Mouse (Mus musculus) forebrain, embryonic 14.5 days (tissue): ENCODE results near the gene Htr2c. TPM values are rescaled to one million over a fixed set of nuclear protein-coding genes. Genes with fewer than 3 reads are reported as not detected.

Experiments used
- ATAC-seq: fragments of 200-750 bp; cut with Nextera tagmentation; 2 replicates; pipeline ENCODE4 v1.8.0; 2017; ENCODE audit warnings: mild to moderate bottlenecking, moderate library complexity
- DNase-seq: peaks from one replicate; pipeline ENCODE4 v3.0.0-alpha.2; 2015; ENCODE audit warnings: low spot score
- H3K27ac ChIP-seq: fragments of 300-500 bp; sonication (generic); 2 replicates; pipeline ENCODE4 v1.5.1; 2014; ENCODE audit warnings: low read depth, mild to moderate bottlenecking, control low read depth, low read length, moderate library complexity
- H3K27me3 ChIP-seq: fragments of 300-500 bp; sonication (generic); replicated peaks from 2 replicates; pipeline ENCODE4 v1.6.1; 2014; ENCODE audit warnings: low read length, control low read depth, mixed read lengths; ENCODE audit not compliant: control insufficient read depth, insufficient read depth
- H3K36me3 ChIP-seq: fragments of 300-500 bp; sonication (generic); 2 replicates; pipeline ENCODE4 v1.6.1; 2014; ENCODE audit warnings: low read length, control low read depth; ENCODE audit not compliant: control insufficient read depth, insufficient read depth
- H3K4me1 ChIP-seq: fragments of 300-500 bp; sonication (generic); 2 replicates; pipeline ENCODE4 v1.6.1; 2014; ENCODE audit warnings: antibody characterized with exemption, low read length, control low read depth; ENCODE audit not compliant: control insufficient read depth, insufficient read depth
- H3K4me2 ChIP-seq: fragments of 300-500 bp; sonication (generic); 2 replicates; pipeline ENCODE4 v1.6.1; 2014; ENCODE audit warnings: mild to moderate bottlenecking, control low read depth, low read length
- H3K4me3 ChIP-seq: fragments of 300-500 bp; sonication (generic); 2 replicates; pipeline ENCODE4 v1.5.1; 2014; ENCODE audit warnings: low read depth, low read length, control low read depth
- H3K9ac ChIP-seq: fragments of 300-500 bp; sonication (generic); 2 replicates; pipeline ENCODE4 v1.6.1; 2014; ENCODE audit warnings: mild to moderate bottlenecking, low read length, control low read depth, moderate library complexity
- H3K9me3 ChIP-seq: fragments of 300-500 bp; sonication (generic); replicated peaks from 2 replicates; pipeline ENCODE4 v1.6.1; 2016; ENCODE audit warnings: low read length, control low read depth, mixed read lengths; ENCODE audit not compliant: control insufficient read depth
- WGBS: fragments of 180-500 bp; shearing (Covaris S2); extraction: QIAGEN DNeasy Blood & Tissue Kit; methylation state at CpG from one replicate; pipeline ENCODE4 v1.1.7; 2014; 5-methylcytosine and 5-hydroxymethylcytosine counted together
- polyA plus RNA-seq: library from polyadenylated mRNA; unstranded; fragments of >200 nt; fragmentation: Nextera tagmentation; extraction: Ambion mirVana; gene quantifications from 2 replicates; pipeline ENCODE4 v1.2.1, GENCODE M21; 2014

Gene Htr2c
- polyA plus RNA-seq = 5.8 and 6.1 TPM in 2 replicates

- H3K4me2 ChIP-seq = peak within 1 kb of the TSS; percentile 69
- no peak within 1 kb of the TSS for H3K27ac ChIP-seq
- no peaks in the 10 kb centered on the region for H3K36me3 ChIP-seq
- WGBS = 39% methylated on average over 27 of the region's 27 CpGs
- no peaks in the 10 kb centered on the region for H3K9me3 ChIP-seq
- H3K9ac ChIP-seq = peak within 1 kb of the TSS; percentile 25; the same call in 1 of the 2 replicates
- peak within 1 kb of the TSS; percentile 36 for H3K4me3 ChIP-seq
- H3K4me1 ChIP-seq = no peaks in the 10 kb centered on the region
- ATAC-seq = peak; percentile 89
- peak; percentile 42 for DNase-seq
- peaks cover 8% of the 10 kb centered on the region; the same call in 1 of the 2 replicates for H3K27me3 ChIP-seq
Measured at GRCm38 (mm10) chrX:146962258-146962913, at the start of gene Htr2c. Gene Htr2c (plus strand): TSS chrX:146962513.

- no peaks in the 10 kb centered on the region for H3K36me3 ChIP-seq
- no peak overlapping the region for H3K9ac ChIP-seq
- H3K9me3 ChIP-seq = no peaks in the 10 kb centered on the region
- H3K27me3 ChIP-seq = no peaks in the 10 kb centered on the region
- no peak overlapping the region for H3K4me2 ChIP-seq
- H3K4me1 ChIP-seq = no peaks in the 10 kb centered on the region
- H3K27ac ChIP-seq = no peak overlapping the region
- ATAC-seq = no peak
- H3K4me3 ChIP-seq = no peak overlapping the region
- no peak for DNase-seq
- WGBS = 65% methylated on average over 1 of the region's 1 CpGs
Measured at GRCm38 (mm10) chrX:146928251-146928650, 34.1 kb upstream of the Htr2c start.

- no peak for ATAC-seq
Measured at GRCm38 (mm10) chrX:146936332-146936731, 26.0 kb upstream of the Htr2c start.

GRCm38 (mm10) chrX:146946216-146946886, 16.0 kb upstream of the Htr2c start:
- Histone ChIP-seq H3K4me1 (no peaks in the 10 kb centered on the region), H3K9ac (no peak overlapping the region), H3K36me3 (no peaks in the 10 kb centered on the region), H3K27me3 (no peaks in the 10 kb centered on the region), H3K4me2 (no peak overlapping the region), H3K27ac (no peak overlapping the region), H3K9me3 (no peaks in the 10 kb centered on the region), H3K4me3 (no peak overlapping the region)
- ATAC-seq (no peak), DNase-seq (no peak)
- WGBS = 85% methylated on average over 2 of the region's 2 CpGs

More at GRCm38 (mm10) chrX:146936332-146936731, 26.0 kb upstream of the Htr2c start:
- Histone ChIP-seq H3K36me3 (no peaks in the 10 kb centered on the region), H3K4me1 (no peaks in the 10 kb centered on the region), H3K9ac (no peak overlapping the region), H3K4me2 (no peak overlapping the region), H3K27me3 (no peaks in the 10 kb centered on the region), H3K4me3 (no peak overlapping the region), H3K27ac (no peak overlapping the region), H3K9me3 (no peaks in the 10 kb centered on the region)
- DNase-seq = no peak

- H3K27me3 ChIP-seq = no peaks in the 10 kb centered on the region
- no peak overlapping the region for H3K4me2 ChIP-seq
- no peaks in the 10 kb centered on the region for H3K9me3 ChIP-seq
- no peaks in the 10 kb centered on the region for H3K4me1 ChIP-seq
- no peak overlapping the region for H3K9ac ChIP-seq
- H3K4me3 ChIP-seq = no peak overlapping the region
- H3K27ac ChIP-seq = no peak overlapping the region
- H3K36me3 ChIP-seq = no peaks in the 10 kb centered on the region
- ATAC-seq (no peak), DNase-seq (no peak)
Measured at GRCm38 (mm10) chrX:146946996-146947395, 15.3 kb upstream of the Htr2c start.

GRCm38 (mm10) chrX:146958608-146959007, 3.7 kb upstream of the Htr2c start:
- H3K36me3 ChIP-seq = no peaks in the 10 kb centered on the region
- 85% methylated on average over 1 of the region's 1 CpGs for WGBS
- H3K4me3 ChIP-seq = no peak overlapping the region
- DNase-seq = no peak
- H3K9ac ChIP-seq = no peak overlapping the region
- H3K9me3 ChIP-seq = no peaks in the 10 kb centered on the region
- ATAC-seq = no peak
- no peak overlapping the region for H3K27ac ChIP-seq
- H3K4me1 ChIP-seq = no peaks in the 10 kb centered on the region
- no peak overlapping the region for H3K4me2 ChIP-seq
- peaks cover 8% of the 10 kb centered on the region; the same call in 1 of the 2 replicates for H3K27me3 ChIP-seq

- ATAC-seq (no peak), DNase-seq (no peak)
- Histone ChIP-seq H3K9ac (no peak overlapping the region), H3K27ac (no peak overlapping the region), H3K27me3 (peaks cover 8% of the 10 kb centered on the region; the same call in 1 of the 2 replicates), H3K4me2 (no peak overlapping the region), H3K9me3 (no peaks in the 10 kb centered on the region), H3K4me3 (no peak overlapping the region), H3K4me1 (no peaks in the 10 kb centered on the region), H3K36me3 (no peaks in the 10 kb centered on the region)
- WGBS = 36% methylated on average over 10 of the region's 10 CpGs
Measured at GRCm38 (mm10) chrX:146959960-146960359, 2.4 kb upstream of the Htr2c start.

GRCm38 (mm10) chrX:146962914-146963547, 718 bp downstream of the Htr2c start:
- DNase-seq (peak; percentile 32), ATAC-seq (peak; percentile 74)
- peak overlapping the region; percentile 25; the same call in 1 of the 2 replicates for H3K9ac ChIP-seq

GRCm38 (mm10) chrX:146979931-146980330, 17.6 kb downstream of the Htr2c start:
- Histone ChIP-seq H3K4me2 (no peak overlapping the region), H3K4me1 (no peaks in the 10 kb centered on the region), H3K9me3 (no peaks in the 10 kb centered on the region), H3K27me3 (no peaks in the 10 kb centered on the region), H3K36me3 (no peaks in the 10 kb centered on the region), H3K4me3 (no peak overlapping the region), H3K27ac (no peak overlapping the region), H3K9ac (no peak overlapping the region)
- WGBS = 64% methylated on average over 5 of the region's 5 CpGs
- DNase-seq = no peak
- ATAC-seq = no peak

More at GRCm38 (mm10) chrX:146962914-146963547, 718 bp downstream of the Htr2c start:
- Histone ChIP-seq H3K4me3 (peak overlapping the region; percentile 36), H3K9me3 (no peaks in the 10 kb centered on the region), H3K27ac (no peak overlapping the region), H3K4me2 (peak overlapping the region; percentile 69), H3K36me3 (no peaks in the 10 kb centered on the region), H3K27me3 (peaks cover 8% of the 10 kb centered on the region; the same call in 1 of the 2 replicates), H3K4me1 (no peaks in the 10 kb centered on the region)
- WGBS = 39% methylated on average over 37 of the region's 37 CpGs
